Mouse (Mus musculus): Measurements from ENCODE around the gene Tufm.
A peak's percentile ranks its signal among the peaks of the same experiment; 100 is the strongest.
"Not testable (repeated sequence)": the region's sequence is repeated elsewhere in the genome, so short reads cannot be mapped to it uniquely, and the experiment has no call there.

Tufm gene

DNA sequence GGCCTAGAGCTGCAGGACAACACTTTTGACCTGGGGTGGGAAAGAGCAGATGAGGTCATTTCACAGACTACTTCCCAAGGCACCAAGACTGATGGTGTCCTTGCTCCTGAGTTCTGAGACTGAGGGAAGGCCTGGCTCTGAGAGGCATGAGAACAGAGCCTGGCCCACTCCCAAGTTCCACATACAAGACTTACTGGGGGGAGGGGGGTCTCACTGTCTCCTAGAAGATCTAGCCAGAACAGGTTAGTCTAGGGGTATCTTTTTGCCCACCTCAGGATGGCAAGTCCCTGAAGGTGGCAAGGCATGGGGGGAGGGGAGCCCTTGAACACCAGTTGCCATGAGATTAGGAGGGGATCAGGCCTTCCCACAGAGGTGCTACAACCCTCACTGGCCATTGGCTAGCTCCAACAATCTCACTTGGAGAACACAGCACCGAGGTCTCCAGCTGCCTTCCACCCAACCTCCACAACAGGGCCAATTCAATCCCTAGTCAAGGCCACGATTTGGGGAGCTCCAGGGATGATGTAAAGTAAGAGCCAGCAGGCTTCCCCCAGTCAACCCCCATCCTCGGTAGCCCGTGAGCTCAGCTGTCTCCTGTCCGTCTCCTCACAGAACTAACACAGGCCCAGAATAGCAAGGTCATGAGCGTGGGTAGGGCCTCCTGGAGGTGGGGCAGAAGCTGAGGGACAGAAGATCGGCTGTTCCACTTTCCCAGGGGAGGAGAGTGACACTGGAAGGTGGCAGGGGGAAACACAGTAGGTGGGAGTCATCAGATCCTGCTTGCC lies 21.7 kb upstream of the Tufm start:
- DNase-seq: no peak

DNA sequence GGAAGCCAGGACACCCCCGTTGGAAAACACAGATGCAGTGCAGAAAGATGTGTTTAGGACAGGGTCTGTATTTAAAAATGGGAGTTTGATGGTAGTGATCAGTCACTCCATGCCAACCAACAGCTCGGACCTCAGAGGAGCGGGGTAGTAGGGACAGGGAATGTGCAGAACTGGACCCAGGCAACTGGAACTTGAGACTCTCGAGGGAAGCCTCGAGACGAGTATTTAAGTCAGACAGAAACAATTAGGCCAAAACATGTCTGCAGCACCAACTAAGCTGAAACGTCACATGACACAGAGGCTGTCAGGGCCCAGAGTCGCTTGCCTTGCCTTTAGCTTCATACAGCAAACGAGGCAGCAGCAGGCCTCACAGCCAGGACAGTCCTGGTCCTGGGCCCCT lies 21.0 kb upstream of the Tufm start:
- no peak for DNase-seq

DNA sequence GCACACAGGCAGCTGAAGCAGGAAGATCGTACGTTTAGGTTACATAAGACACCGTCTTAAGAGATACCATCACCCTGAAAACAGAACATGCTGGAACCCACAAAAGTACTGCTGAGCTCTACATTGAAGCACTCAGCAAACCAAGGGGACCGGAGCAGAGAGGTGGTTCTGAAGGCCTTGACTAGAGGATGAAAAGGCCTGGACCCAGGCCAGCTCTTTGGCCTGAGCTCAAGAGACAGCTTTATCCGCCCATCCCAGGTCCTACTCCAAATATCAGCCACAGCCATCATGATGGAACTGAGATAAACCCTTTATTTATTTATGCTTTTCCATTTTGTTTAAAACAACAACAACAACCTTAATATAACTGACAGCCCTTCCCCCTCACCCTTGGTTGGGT lies 20.5 kb upstream of the Tufm start:
- peak in 1 of 2 experiments; percentile 33 for DNase-seq

DNA sequence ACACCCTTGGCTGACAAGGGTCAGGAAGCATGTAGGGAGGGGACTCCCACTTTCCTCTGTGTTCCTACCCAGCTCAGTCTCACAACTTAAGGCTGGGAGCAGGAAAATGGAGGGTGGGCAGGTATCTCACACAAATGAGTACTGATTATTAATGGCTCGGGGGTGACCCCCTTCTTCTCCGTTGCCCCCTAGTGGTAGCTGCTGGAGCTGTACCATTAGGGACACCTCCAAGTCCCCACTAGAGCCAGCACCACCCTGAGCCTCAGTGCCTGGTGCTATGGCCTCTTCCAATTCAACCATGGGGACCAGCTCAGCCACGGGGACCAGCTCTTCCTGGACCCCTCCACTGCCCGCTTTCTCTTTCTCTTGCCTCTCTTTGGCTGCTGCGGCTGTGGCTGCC lies 19.9 kb upstream of the Tufm start:
- peak; percentile 40 to 67 for DNase-seq

DNA sequence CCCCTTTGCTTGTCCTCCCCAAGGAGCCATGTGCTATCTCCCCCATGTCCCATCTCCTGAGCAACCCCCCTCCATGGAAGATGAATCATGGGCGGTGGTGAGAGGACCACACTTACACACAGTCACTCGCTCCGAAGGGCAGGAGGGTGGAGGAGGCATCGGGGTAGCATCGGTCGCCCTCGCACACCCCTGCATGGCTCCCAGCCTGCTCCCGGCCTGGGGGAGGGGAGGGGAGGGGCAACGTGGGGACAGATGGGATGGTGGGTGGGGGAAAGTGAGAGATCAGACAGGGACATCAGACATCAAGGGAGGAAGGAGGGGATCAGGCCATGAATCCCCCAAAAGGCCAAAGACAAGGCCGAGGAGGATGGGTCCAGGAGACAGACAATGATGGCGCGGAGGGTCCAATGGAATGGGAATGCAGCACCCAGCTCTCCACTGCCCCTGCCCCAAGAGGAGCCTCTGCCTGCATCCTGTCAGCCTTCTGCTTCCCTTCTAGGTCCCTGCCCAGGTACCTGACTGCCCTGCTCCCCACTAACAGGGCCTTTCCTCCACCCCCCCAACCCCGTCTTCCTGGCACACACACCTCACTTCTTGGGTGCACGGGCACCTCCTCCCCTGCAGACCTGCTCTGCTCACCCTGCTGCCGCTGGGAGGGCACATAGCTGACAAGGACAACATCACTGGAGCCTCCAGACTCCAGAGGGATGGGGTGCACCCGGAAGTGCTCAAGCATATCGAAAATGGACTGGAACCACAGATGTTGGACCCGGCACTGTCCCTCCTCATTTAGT lies 19.1 kb upstream of the Tufm start:
- no peak for DNase-seq

DNA sequence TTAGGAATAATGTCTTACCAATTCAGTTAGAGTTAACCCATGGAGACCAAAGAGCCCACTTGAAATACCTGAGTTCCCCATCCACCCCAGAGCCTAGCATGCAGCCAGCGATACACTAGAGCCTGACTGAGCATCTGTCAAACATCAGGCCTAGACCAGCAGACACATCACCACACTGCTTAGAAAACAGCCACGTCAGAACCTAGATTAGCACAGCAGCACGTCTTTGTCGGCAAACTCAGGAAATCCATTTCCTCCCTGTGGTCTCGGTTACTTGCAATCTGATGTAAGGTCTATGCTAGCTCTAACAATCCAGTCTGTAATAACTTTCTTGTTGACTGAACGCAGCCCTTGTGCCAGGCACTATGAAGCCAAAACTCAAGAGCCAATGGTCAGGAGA lies 17.1 kb upstream of the Tufm start:
- DNase-seq: no peak

DNA sequence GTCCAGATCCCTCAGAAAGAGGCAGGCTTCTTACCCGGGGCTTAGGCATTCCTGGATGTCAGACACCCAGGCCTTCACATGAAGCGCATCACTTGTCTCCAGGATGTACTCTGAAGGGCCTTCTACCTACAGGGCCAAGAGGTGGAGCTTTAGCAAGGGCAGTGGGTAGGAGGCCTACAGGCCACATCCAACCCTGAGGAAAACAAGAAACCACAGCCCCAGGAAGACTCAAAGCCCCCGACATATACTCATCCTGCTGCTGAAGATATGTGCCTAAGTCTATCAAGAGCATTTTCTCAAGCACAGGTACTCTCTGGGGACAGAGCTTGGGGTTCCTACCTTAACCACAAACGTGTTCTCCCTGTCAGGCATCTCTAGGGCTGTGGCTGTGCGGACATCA lies 15.8 kb upstream of the Tufm start:
- no peak for DNase-seq

DNA sequence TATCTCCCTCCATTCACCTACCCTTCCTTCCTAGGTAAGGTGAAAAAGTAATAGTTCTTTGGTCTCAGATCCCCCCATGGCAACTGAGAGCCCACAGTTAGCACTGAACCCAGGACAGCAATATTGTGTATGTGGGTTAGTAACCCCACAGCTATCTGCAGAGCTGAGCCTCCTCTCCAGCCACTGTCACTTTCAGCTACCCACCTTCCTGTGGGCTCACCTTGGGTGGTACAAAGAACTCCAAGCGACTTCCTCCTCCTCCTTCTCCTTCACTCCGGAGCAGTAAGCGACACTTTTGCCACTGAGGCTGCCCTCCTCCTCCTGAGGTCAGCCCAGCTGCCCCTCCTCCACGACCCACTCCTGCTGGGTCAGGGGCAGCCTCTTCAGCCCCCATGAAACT lies 15.3 kb upstream of the Tufm start:
- no peak for DNase-seq

DNA sequence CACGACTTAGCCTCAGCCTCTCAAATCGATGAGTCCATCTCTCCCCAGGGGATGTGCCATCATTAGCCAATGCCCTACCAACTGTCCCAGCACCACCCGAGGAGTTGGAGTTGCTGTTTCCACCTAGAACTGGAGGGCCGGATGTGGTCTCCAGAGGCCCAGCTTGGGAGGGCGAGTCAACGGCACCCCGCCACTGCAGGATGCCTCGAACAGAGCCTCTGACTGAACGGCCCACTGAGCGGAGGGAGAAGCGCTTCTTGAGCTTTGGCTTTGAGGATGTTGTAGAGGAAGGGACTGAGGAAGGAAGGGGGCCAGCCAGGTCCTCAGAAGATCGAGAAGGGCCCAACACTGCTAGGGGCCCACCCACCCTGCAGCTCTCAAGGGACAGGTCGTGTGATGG lies 14.9 kb upstream of the Tufm start:
- DNase-seq: no peak

DNA sequence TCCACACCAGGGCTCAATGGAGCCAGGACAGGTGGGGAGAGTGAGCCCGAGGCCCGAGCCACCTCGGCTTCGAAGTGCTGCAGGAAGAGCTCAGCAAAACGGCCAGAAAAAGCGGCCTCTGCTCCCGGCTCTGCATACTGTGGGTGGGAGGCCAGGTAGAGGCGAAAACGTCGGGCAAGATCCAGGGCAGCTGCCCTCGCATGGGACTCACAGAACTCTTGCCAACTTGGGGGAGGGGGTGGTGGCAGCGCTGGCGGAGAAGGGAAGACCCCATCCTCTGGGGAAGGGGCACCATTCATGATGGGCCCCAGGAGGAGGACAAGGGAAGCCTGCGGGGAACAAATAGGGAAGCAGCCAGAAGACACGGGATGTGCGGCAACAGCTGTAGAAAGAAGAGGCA lies 14.4 kb upstream of the Tufm start:
- DNase-seq: no peak

DNA sequence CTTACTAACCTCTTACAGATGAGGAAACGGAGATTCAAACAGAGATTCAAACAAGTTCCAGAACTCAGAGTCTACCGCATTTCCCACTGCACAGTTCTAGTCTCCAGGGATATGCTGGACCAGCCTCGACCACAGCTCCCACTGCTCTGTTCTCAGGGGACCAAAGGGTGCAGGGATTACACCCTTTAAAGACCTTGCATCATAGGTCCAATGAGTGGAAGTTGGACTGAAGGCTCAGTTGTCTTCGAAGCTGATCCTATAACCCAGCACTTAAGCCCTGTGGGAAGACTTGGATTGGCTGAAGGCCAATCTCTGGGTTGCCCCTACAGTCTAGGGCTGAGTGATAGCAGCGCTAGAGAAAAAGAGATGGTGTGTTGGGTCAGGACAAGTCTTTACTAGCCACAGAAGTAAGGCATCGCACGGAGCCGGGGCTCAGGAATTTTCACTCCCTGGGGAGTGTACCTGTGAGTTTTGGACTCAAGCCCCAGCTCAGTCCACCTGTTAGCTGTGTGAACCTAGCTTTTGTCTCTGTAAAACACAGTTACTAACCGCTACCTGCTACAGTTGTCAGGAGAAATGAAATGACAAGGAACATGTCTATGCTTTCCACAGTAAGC lies 13.6 kb upstream of the Tufm start:
- no peak for DNase-seq

DNA sequence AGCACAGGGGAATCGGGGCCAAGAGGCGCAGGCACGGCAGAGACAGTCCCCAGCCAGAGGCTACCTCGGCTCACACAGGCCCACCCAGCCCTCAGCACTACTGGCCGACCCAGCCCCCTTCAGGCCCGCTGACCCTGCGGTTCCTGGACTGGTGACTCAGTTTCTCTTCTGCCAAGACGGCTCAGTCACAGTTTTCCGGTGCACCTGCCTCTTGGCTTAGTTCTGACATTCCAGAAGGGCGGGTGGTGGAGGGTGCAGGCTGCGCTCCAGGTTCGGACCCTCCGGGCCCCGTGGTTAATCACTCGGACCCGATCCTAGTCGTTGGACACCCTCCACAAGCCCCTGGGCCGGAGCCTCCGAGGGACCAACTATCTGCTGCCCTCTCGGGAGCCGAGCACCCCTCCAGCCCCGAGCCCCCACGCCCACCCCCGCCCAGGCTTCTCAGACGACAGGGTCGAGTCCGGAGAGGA lies 12.6 kb upstream of the Tufm start:
- no peak for DNase-seq

DNA sequence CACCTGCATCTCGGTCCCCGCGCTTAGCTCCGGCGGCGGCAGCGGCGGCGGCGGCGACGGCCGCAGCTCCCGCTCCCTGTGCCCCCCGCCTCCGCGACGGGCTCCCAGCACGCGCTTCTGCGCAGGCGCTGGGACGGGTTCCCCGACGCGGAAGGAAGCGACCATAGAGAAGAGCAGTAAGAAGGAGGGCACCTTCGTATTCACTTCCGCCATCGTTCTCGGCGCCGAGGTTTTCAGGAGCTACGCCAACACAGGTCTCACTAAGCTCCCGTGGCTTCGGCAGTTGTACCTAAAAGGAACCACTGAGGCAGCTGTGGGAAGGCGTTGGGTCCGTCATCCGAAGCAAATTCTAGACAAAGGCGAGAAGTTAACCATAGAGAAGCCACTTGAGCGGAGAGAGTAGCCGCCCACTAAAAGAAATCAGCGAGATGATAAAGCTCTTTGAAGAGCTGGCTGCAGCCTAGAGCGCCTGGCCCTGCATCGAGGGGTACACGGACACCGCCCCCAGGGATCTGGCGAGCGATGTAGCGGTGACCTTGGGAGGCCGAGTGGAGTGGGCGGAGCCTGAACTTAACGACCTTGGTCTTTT lies 12.1 kb upstream of the Tufm start, which contains the start of gene Sh2b1:
TSS of gene Sh2b1 (minus strand) at position 432 of the 589 bp plus-strand sequence.
- peak; percentile 93 for DNase-seq

DNA sequence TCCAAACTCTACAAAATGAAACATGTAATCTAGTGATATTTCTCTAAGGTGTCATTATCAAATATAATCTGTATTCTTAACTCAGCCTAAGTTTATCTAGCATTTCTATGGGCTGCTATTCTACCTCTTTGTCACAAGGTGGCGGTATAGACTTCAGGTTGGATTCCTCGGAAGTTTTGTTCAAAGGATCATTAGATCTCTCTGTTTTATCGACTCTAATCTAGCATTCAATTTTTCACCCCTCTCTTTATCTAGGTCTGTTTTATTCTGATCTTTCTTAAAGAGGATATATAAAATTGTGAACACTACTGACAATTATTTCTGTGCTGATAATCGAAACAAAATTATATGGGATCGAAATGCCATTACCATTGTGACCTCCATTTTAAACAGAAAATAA lies 5.5 kb upstream of the Tufm start:
- no peak for DNase-seq

DNA sequence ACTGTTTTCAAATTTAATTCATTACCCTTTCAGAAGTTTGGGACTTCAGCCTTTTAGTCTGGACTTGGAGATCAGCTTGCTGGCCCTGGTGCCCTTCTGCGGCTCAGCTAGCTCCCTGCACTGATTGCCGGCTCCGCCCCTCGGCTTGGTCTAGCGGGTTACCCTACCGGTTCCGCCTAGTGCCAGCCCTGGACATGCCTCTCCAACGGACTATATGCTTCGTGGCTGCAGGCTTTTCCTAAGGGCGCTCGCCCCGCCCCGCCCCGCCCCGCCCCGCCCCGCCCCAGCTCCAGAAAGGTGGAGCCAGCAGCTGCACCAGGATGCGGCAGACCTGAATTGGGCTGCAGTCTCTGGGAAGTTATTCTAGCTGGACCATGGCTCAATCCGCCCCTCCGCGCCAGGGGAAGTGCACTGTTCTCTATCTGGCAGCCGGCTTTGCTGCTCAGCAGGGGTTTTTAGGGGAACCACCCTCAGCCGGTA lies 4.7 kb upstream of the Tufm start:
- DNase-seq: peak; percentile 79 to 83

DNA sequence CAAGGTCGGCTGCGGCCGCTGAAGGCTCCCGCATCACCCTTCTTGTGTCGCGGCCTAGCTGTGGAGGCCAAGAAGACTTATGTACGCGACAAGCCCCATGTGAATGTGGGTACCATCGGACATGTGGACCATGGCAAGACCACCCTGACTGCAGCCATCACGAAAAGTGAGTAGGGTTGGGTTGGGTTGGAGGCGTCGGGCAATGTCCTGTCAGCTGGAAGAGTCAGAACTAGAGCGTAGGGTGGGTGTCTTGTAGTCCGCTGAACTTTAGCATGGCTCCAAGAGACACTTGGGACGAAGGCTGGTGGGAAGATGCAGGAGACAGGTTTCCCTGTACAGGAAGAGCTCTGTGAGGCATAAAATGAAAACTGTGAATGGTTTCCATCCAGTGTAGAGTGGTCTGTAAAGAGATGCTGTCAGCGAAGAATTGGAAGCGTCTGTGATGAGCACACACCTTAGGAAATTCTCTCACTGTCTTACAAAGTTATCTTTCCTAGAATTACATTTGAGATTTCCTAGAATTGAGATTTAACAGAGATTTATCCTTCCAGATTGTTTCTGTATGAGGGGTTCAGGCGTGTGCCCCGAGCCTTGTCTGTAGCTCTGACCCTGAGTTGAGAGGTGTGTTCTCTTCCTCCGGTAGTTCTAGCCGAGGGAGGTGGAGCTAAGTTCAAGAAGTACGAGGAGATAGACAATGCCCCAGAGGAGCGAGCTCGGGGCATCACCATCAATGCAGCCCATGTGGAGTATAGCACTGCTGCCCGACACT lies 640 bp downstream of the Tufm start:
- not testable (repeated sequence) for DNase-seq

DNA sequence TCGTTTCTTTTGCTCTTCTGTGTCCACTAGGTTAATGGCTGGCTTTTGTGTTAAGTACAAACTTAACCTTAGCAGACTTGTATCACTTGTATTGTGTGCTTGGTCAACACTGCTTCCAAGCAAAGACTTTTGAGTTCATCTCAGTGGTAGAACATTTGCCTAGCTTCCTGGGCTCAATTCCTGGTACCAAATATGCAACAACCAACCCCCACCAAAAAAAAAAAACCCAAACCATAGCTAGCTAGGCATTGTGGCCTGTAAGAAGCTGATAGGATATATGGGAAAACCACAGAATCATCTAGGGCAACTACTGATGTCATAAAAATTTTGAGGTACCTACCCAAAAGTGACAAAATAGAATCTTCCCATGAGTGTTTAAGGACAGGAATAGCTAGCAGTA lies 3.8 kb downstream of the Tufm start:
- DNase-seq: no peak

DNA sequence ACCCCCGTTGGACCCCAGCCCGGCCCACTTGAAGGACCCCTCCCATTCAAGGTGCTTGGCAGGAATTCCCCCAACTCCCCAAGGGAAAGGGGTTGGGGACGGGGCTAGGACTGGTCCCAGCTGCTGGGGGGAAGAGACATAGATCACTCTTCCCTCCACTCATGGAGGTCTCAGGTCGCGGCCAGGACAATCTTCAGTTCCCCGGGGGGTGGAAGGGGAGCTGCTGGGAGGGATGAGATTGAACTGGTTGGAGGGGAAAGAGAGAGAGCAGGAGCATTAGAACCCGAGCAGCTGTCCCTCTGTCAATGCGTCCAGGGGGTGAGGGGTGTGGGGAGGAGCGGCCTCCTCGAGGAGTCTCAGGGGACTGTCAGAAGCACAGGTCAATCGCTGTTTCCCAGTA lies 4.8 kb downstream of the Tufm start:
- peak in 1 of 2 experiments; percentile 41 for DNase-seq

DNA sequence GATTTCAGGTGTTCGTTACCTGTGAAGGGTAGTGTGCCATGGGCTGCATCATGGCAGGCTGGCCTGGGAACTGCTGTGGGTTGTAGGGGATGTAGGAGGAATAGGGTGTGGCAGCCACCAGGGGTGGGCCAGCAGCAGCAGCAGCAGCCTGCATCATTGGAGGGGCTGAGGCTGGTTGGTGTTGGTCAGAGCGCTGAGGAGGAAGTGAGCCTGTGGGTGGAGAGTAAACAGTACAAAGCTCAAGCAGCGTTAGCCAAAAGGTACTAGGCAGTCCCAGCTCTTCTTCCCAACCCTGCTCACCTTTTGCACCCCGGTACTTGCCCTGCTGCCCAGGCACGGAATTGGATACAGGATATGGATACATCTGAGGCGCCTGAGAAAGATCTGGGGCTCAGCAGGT lies 7.0 kb downstream of the Tufm start:
- no peak for DNase-seq

DNA sequence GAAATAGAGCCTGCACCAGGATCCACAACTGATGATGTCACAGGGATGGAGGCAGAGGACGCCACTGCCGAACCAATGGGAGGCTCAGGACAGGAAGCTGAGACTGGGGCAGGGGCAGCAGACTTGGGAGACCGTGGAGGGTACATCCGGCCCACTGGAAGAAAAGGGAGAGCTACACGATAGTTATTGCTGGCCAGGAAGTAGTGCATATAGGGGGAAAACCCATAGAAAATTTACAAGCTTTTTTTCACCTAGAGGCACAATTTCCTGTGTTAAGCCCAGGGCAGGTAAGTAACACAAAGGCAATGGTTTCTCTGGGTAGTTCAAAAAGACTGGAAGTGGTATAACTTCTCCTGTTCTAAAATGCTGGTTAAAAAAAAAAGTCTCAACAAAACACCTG lies 9.3 kb downstream of the Tufm start:
- no peak for DNase-seq

DNA sequence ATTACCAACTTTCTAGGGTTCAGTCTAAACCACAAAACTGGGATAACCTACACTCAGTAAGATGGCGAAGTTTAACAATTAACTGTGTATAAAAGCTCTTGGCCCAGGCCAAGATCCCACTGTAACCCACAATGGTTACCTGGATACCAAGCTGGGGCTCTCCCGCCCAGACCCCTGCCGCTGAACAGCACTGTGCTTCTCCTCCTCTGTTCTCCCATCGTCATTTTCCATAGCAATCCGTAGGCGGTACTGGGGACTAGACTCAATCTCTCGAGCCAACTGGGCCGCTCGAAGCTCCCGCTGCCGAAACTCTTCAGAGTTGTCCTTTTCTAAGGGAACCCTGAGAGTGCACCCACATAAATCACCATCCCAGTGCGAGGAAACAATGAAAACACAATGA lies 10.8 kb downstream of the Tufm start:
- DNase-seq: no peak

DNA sequence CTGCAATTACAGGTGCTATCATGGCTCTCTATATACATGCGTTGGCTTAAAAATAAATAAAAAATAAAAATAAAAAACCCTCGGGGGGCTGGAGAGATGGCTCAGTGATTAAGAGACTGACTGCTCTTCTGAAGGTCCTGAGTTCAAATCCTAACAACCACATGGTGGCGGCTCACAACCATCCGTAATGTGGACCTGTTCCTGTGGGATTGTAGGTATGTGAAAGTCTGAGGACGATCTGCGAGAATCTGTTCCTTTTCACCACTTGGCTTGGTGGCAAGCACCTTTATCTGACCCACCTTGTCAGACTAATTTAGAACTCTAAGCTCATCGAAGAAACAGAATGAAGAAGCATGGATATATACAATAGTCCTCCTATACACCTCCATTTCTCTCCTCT lies 12.3 kb downstream of the Tufm start:
- no peak for DNase-seq

DNA sequence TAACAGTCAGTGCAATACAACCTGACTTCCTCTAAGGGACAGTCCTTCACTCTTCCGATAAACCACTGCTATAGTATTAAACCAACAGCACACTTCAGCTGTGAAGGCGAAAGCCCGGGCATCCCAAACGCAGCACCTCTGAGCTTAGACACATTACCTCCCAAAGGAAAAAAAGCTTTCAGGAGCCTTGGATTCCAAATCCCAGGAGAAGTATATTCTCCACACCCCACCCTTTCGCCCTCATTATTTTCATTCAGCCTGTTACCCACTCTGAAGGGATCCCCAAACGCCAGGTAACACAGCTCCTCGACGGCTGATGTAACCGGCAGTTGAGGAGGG lies 14.5 kb downstream of the Tufm start:
- no peak for DNase-seq
